Mouse (Mus musculus) limb, embryonic 15.5 days (tissue): ENCODE data around the gene Rad9a. TPM values are rescaled to one million over a fixed set of nuclear protein-coding genes. Genes with fewer than 3 reads are reported as not detected.

Experiments used
- ATAC-seq: fragments of 200-750 bp; cut with Nextera tagmentation; 2 replicates; pipeline ENCODE4 v1.8.0; 2017; ENCODE audit warnings: low read depth, moderate TSS enrichment; ENCODE audit not compliant: insufficient number of reproducible peaks, low FRiP score, low TSS enrichment
- H3K27ac ChIP-seq: fragments of 300-500 bp; sonication (generic); 2 replicates; pipeline ENCODE4 v1.5.1; 2015; ENCODE audit warnings: moderate library complexity, mild to moderate bottlenecking, inconsistent platforms
- H3K27me3 ChIP-seq: fragments of 300-500 bp; sonication (generic); 2 replicates; pipeline ENCODE4 v1.6.1; 2015; ENCODE audit warnings: inconsistent platforms
- H3K36me3 ChIP-seq: fragments of 300-500 bp; sonication (generic); 2 replicates; pipeline ENCODE4 v1.6.1; 2015; ENCODE audit warnings: inconsistent platforms
- H3K4me1 ChIP-seq: fragments of 300-500 bp; sonication (generic); 2 replicates; pipeline ENCODE4 v1.6.1; 2015; ENCODE audit warnings: inconsistent platforms
- H3K4me2 ChIP-seq: fragments of 300-500 bp; sonication (generic); 2 replicates; pipeline ENCODE4 v1.6.1; 2015; ENCODE audit warnings: mild to moderate bottlenecking, inconsistent platforms
- H3K4me3 ChIP-seq: fragments of 300-500 bp; sonication (generic); 2 replicates; pipeline ENCODE4 v1.5.1; 2015; ENCODE audit warnings: mild to moderate bottlenecking, inconsistent platforms
- H3K9ac ChIP-seq: fragments of 300-500 bp; sonication (generic); 2 replicates; pipeline ENCODE4 v1.6.1; 2015; ENCODE audit warnings: inconsistent platforms
- H3K9me3 ChIP-seq: fragments of 300-500 bp; sonication (generic); 2 replicates; pipeline ENCODE4 v1.6.1; 2016; ENCODE audit warnings: inconsistent platforms
- WGBS: fragments of 180-500 bp; shearing (Covaris S2); methylation state at CpG from one replicate; pipeline ENCODE4 v1.1.7; 2015; 5-methylcytosine and 5-hydroxymethylcytosine counted together
- polyA plus RNA-seq: library from polyadenylated mRNA; unstranded; fragments of >200 nt; fragmentation: Nextera tagmentation; extraction: Ambion mirVana; gene quantifications from 2 replicates; pipeline ENCODE4 v1.2.1, GENCODE M21; 2015

Gene Rad9a
- polyA plus RNA-seq, 1 experiment from 2014 or later: 31.6 TPM

- 78% methylated on average over 13 of the region's 13 CpGs for WGBS
- Histone ChIP-seq H3K27me3 (no peaks in the 10 kb centered on the region), H3K4me2 (no peak overlapping the region), H3K9me3 (no peaks in the 10 kb centered on the region), H3K4me1 (peaks cover 7% of the 10 kb centered on the region), H3K9ac (no peak overlapping the region), H3K4me3 (no peak overlapping the region), H3K27ac (no peak overlapping the region; the same call in 1 of the 2 replicates), H3K36me3 (peaks cover 84% of the 10 kb centered on the region)
- ATAC-seq: no peak
These were observed 46.8 kb downstream of the Rad9a start for GRCm38 (mm10) chr19:4154437-4155222.

GRCm38 (mm10) chr19:4153232-4153654 is 48.2 kb downstream of the Rad9a start, which contains the start of gene Ptprcap:
Ptprcap (plus strand) TSS chr19:4153604.
- peaks cover 15% of the 10 kb centered on the region for H3K4me1 ChIP-seq
- no peaks in the 10 kb centered on the region for H3K27me3 ChIP-seq
- H3K9ac ChIP-seq: no peak within 1 kb of the TSS
- no peak within 1 kb of the TSS for H3K27ac ChIP-seq
- H3K9me3 ChIP-seq: no peaks in the 10 kb centered on the region
- H3K36me3 ChIP-seq: peaks cover 70% of the 10 kb centered on the region
- no peak within 1 kb of the TSS for H3K4me3 ChIP-seq
- ATAC-seq: no peak
- H3K4me2 ChIP-seq: no peak within 1 kb of the TSS
- 72% methylated on average over 11 of the region's 11 CpGs for WGBS

GRCm38 (mm10) chr19:4152445-4153231 is 48.8 kb downstream of the Rad9a start:
- H3K27ac ChIP-seq: no peak overlapping the region
- H3K9ac ChIP-seq: no peak overlapping the region
- peaks cover 20% of the 10 kb centered on the region for H3K4me1 ChIP-seq
- 85% methylated on average over 8 of the region's 8 CpGs for WGBS
- no peaks in the 10 kb centered on the region for H3K27me3 ChIP-seq
- no peak for ATAC-seq
- H3K4me3 ChIP-seq: no peak overlapping the region
- peaks cover 64% of the 10 kb centered on the region for H3K36me3 ChIP-seq
- no peak overlapping the region for H3K4me2 ChIP-seq
- no peaks in the 10 kb centered on the region for H3K9me3 ChIP-seq

GRCm38 (mm10) chr19:4151898-4152297 is 49.6 kb downstream of the Rad9a start:
- WGBS: 90% methylated on average over 5 of the region's 5 CpGs
- H3K27me3 ChIP-seq: no peaks in the 10 kb centered on the region
- H3K27ac ChIP-seq: no peak overlapping the region
- peaks cover 22% of the 10 kb centered on the region for H3K4me1 ChIP-seq
- no peak overlapping the region for H3K9ac ChIP-seq
- no peak overlapping the region for H3K4me3 ChIP-seq
- no peaks in the 10 kb centered on the region for H3K9me3 ChIP-seq
- no peak for ATAC-seq
- H3K36me3 ChIP-seq: peaks cover 57% of the 10 kb centered on the region
- H3K4me2 ChIP-seq: no peak overlapping the region

GRCm38 (mm10) chr19:4151488-4151860 is 50.0 kb downstream of the Rad9a start:
- Histone ChIP-seq H3K4me2 (no peak overlapping the region), H3K36me3 (peaks cover 53% of the 10 kb centered on the region)
- 65% methylated on average over 5 of the region's 5 CpGs for WGBS

GRCm38 (mm10) chr19:4150567-4151487 is 50.6 kb downstream of the Rad9a start:
- no peak overlapping the region for H3K9ac ChIP-seq
- WGBS: 89% methylated on average over 22 of the region's 22 CpGs
- peaks cover 46% of the 10 kb centered on the region for H3K36me3 ChIP-seq
- H3K9me3 ChIP-seq: no peaks in the 10 kb centered on the region
- H3K4me2 ChIP-seq: no peak overlapping the region
- H3K27ac ChIP-seq: no peak overlapping the region
- peaks cover 22% of the 10 kb centered on the region for H3K4me1 ChIP-seq
- H3K4me3 ChIP-seq: no peak overlapping the region
- no peaks in the 10 kb centered on the region for H3K27me3 ChIP-seq
- ATAC-seq: no peak

More at GRCm38 (mm10) chr19:4151488-4151860, 50.0 kb downstream of the Rad9a start:
- Histone ChIP-seq H3K9me3 (no peaks in the 10 kb centered on the region), H3K4me3 (no peak overlapping the region), H3K9ac (no peak overlapping the region), H3K27me3 (no peaks in the 10 kb centered on the region), H3K4me1 (peaks cover 22% of the 10 kb centered on the region), H3K27ac (no peak overlapping the region)
- no peak for ATAC-seq

- no peaks in the 10 kb centered on the region for H3K27me3 ChIP-seq
- peak overlapping the region; percentile 92 for H3K4me3 ChIP-seq
- peak overlapping the region; percentile 81 for H3K4me2 ChIP-seq
These were observed 51.5 kb downstream of the Rad9a start for GRCm38 (mm10) chr19:4149764-4150461.

GRCm38 (mm10) chr19:4149283-4149682 is 52.2 kb downstream of the Rad9a start:
- no peak for ATAC-seq
- 85% methylated on average over 11 of the region's 11 CpGs for WGBS
- H3K27me3 ChIP-seq: no peaks in the 10 kb centered on the region
- H3K4me2 ChIP-seq: peak overlapping the region; percentile 81
- peak overlapping the region; percentile 81 for H3K27ac ChIP-seq
- H3K9ac ChIP-seq: peak overlapping the region; percentile 90
- H3K4me3 ChIP-seq: peak overlapping the region; percentile 92
- peaks cover 22% of the 10 kb centered on the region for H3K4me1 ChIP-seq
- H3K9me3 ChIP-seq: no peaks in the 10 kb centered on the region
- H3K36me3 ChIP-seq: peaks cover 39% of the 10 kb centered on the region

More at GRCm38 (mm10) chr19:4149764-4150461, 51.5 kb downstream of the Rad9a start:
- H3K4me1 ChIP-seq: peaks cover 22% of the 10 kb centered on the region
- H3K36me3 ChIP-seq: peaks cover 39% of the 10 kb centered on the region
- WGBS: 93% methylated on average over 17 of the region's 17 CpGs
- no peak overlapping the region for H3K9ac ChIP-seq
- no peak overlapping the region for H3K27ac ChIP-seq
- ATAC-seq: no peak
- no peaks in the 10 kb centered on the region for H3K9me3 ChIP-seq

- Histone ChIP-seq H3K9ac (peak overlapping the region; percentile 90), H3K9me3 (no peaks in the 10 kb centered on the region)
These were observed 52.6 kb downstream of the Rad9a start for GRCm38 (mm10) chr19:4148819-4149218.

GRCm38 (mm10) chr19:4148491-4148806 is 53.0 kb downstream of the Rad9a start, which contains the start of gene Coro1b:
Coro1b (plus strand) TSS chr19:4148619.
- H3K27me3 ChIP-seq: no peaks in the 10 kb centered on the region
- H3K4me3 ChIP-seq: peak within 1 kb of the TSS; percentile 92
- ATAC-seq: peak; percentile 92
- H3K27ac ChIP-seq: peak within 1 kb of the TSS; percentile 81
- H3K4me2 ChIP-seq: peak within 1 kb of the TSS; percentile 81
- H3K9me3 ChIP-seq: no peaks in the 10 kb centered on the region
- peaks cover 22% of the 10 kb centered on the region for H3K4me1 ChIP-seq
- WGBS: under 1% methylated on average over 33 of the region's 33 CpGs
- H3K36me3 ChIP-seq: peaks cover 34% of the 10 kb centered on the region
- peak within 1 kb of the TSS; percentile 90 for H3K9ac ChIP-seq

More at GRCm38 (mm10) chr19:4148819-4149218, 52.6 kb downstream of the Rad9a start:
- 2% methylated on average over 8 of the region's 8 CpGs for WGBS
- peak overlapping the region; percentile 81 for H3K4me2 ChIP-seq
- H3K36me3 ChIP-seq: peaks cover 38% of the 10 kb centered on the region
- H3K27me3 ChIP-seq: no peaks in the 10 kb centered on the region
- H3K4me3 ChIP-seq: peak overlapping the region; percentile 92
- H3K4me1 ChIP-seq: peaks cover 22% of the 10 kb centered on the region
- peak overlapping the region; percentile 81 for H3K27ac ChIP-seq
- peak; percentile 20 for ATAC-seq
